Mouse (Mus musculus): ENCODE data around the gene Gcg.

Gcg gene

DNA sequence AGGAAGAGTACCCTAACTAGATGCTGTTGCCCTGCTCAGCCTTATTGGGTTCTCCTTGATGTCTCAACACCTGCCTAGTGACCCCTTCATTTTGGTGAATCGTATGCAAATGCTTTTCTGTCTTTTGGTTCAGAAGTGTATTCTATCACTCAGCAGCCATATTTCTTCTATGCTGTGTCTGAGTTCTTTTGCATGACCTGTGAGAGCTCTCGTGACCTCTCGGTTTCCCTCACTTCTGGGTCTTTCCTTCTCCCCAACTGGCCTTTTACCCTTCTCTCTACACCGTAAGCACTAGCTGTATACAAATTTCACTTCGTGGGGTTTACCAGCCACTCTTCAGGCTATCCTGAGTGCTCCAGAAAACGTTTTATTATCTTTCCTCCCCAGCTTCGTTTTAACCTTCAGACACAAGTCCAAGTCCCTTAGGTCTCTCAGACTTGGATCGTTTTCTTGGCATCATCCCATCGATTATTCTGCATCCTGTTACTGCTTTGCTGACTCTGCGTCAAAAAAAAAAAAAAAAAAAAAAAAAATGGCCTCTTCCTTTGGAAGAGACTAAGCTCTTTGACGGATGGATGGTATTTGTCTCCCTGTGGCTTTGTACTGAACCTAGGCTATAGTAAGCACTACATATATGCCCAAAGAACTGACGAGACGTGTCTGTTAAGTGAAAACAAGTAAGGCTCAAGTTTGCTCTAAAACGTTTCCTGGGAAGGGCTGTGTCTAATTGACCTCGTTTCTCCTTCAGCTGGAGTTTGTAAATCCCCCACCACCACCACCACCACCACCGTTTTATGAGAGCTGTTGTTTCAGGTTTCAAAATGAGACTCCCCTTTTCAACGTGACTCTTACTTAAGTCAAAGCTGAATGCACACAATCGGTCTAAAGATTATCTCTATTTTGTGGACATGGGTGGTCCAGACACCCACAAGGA, 23.9 kb downstream of the Gcg start:
- no peak for DNase-seq

DNA sequence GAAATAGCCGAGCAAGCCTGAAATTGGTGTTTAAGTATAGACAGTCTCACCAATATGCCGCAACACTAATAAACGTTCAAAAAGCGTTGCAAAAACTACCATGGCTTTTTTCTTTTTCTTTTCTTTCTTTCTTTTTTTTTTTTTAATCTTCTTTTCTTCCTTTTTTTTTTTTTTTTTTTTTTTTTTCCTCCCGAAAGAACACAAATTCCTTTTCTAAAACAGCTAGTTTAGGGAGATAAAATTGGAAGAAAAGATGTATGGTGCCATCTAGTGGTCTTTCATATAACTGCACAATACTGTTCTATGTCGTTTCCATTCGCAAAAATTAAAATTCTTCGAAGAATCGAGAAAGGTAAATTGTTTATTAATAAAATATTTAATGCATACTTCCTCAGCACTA, 25.4 kb downstream of the Gcg start:
- DNase-seq = peak; percentile 17

- DNase-seq = no peak
These were observed 28.5 kb downstream of the Gcg start for GRCm38 (mm10) chr2:62454991-62455390.

- no peak for DNase-seq
These were observed 29.4 kb downstream of the Gcg start for GRCm38 (mm10) chr2:62454033-62454432.

GRCm38 (mm10) chr2:62450364-62450763, 33.1 kb downstream of the Gcg start:
- DNase-seq = no peak

DNA sequence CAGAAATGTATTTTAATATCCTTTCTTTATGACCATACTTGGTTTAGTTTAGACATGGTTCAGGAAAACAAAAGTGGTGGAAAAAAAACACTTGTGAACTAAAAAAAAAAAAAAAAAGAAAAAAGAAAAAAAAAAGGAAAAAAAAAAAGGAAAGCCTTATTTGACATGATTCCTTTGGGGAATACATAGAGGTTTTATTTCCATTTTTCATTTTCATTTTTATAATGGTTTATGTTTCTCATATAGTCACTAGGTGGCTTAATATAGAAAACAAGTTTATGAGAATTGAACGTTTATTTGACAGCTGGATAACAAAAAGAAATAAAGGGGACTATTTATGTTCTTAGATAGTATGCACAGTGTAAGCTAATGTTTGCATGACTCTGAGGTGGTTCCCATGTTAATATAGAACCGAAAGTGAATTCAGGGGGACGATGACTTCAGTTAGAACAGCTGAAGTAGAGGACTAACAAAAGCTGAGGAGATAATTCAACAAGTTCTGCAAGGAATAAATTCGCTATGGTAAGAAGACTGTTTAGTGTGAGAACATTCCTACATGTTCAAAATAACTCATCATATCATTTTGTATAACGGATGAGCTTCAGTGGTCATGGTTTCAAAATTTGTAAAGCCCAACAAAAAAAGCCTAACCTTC, 33.6 kb downstream of the Gcg start:
- DNase-seq = no peak

- DNase-seq = peak; percentile 10
These were observed 42.5 kb downstream of the Gcg start for GRCm38 (mm10) chr2:62440802-62441544.

DNA sequence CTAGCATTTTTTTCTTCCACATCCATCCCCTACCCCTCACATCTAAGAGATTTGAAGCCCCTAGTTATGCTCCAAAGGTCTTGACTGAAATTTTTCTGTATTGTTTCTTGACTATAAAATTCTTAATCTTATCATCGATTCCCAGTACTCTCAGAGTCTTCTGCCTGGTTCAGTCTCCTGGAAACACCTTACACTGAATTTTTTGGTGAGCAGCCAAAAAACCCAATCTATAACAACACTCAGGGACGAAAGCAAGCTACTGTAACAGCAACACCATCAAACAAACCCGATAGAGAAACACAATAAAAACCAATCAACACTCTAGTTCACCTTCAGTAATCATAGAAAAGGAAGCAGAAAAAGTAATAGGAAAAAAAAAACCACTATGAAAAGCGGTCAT, 43.4 kb downstream of the Gcg start:
- no peak for DNase-seq

DNA sequence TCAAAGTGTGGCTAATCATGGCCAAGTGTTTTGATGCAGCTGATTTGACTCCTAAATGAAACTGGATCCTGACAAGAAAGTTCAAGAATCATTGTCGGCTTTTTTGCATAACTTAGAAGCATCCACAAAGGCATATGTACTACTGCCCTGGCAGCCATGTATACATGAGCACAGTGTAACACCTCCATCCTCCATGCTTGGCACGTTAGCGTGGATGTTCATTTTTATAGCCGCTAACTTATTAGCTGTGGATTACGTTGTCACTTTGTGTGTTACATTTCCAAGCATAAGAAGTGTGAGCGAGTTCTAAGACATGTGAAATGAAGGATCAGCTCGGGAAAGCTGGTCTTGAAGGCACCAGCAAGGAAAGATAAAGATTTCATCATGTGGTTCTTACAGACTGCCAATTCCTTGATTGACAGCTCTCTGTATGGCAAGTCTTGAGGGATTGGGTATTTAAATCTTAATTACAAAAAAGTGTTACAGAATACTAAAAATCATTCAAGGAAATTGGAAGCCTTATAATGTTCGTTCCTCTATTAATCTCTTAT, 52.1 kb downstream of the Gcg start:
- DNase-seq = no peak

DNA sequence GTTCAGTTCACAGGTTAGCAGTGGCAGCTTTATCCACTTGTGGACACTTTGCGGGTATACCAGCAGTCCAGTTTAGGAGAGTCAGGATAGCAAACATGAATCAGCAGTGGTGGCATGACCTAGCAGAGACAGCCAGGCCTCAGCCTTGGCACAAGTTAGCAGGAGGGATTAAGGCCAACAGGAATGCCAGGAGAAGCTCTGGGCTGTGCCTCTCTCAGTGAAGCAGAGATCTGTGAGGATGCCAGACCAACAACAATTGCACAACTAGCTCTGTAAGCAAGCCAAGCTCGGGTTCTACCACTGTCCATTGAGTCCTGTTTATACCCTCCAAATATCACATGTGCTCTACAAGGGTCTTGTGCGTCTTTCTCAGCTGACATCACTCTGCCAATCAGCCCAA, 57.5 kb downstream of the Gcg start:
- no peak for DNase-seq
